Mouse (Mus musculus): ENCODE results near the gene Ampd2. TPM values are rescaled to one million over a fixed set of nuclear protein-coding genes. Genes with fewer than 3 reads are reported as not detected.

Gene Ampd2
- polyA plus RNA-seq, 1 experiment from 2014 or later, result 79.6 TPM

- Histone ChIP-seq H3K4me1 (ENCODE audit: control insufficient read depth, low read depth, low read length) (peaks cover 66% of the 10 kb centered on the region), H3K9me3 (replicated peaks; ENCODE audit: control insufficient read depth, low read length) (no peaks in the 10 kb centered on the region), H3K36me3 (ENCODE audit: control insufficient read depth, insufficient read depth) (peaks cover 13% of the 10 kb centered on the region), H3K4me2 (ENCODE audit: low read depth, low read length) (peak overlapping the region; percentile 98), H3K27me3 (ENCODE audit: control insufficient read depth, insufficient read depth, low read depth, low read length) (no peaks in the 10 kb centered on the region), H3K27ac (ENCODE audit: low read length) (peak overlapping the region; percentile 89), H3K9ac (ENCODE audit: low read depth, low read length) (peak overlapping the region; percentile 91), H3K4me3 (ENCODE audit: low read depth, low read length) (peak overlapping the region; percentile 91)
- WGBS (ENCODE audit: insufficient replicate concordance), result 9% methylated on average over 13 of the region's 13 CpGs
- ATAC-seq (ENCODE audit: low read depth), result peak; percentile 2
Observed at GRCm38 (mm10) chr3:108084767-108085270, 1.6 kb downstream of the Ampd2 start.

DNA sequence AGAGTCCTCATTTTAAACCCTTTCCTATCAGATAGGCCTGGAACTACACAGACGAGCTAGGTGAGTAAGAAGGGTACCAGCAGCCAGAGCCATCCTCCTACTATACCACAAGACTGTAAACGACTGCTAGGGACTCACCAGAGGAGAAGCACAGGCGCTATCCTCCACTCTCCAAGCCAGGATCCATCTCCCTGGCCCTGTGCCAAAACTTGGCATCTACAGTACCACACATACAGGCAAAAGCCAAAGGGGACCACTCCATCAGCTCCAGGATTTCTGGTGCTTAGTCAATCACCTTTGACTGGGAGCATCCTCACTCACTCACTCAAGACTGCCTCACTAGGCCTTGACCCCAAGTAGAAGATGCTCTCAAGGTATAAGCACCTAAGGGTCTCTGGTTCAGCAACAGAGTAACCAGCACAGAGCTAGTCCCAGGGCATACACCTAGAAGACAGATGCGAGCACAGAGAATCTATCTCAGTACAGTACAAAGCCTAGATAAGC, 2.5 kb downstream of the Ampd2 start:
- peak overlapping the region; percentile 98 for H3K4me2 ChIP-seq (ENCODE audit: low read depth, low read length)
- peak overlapping the region; percentile 91 for H3K4me3 ChIP-seq (ENCODE audit: low read depth, low read length)
- no peaks in the 10 kb centered on the region for H3K9me3 ChIP-seq (replicated peaks; ENCODE audit: control insufficient read depth, low read length)
- H3K4me1 ChIP-seq (ENCODE audit: control insufficient read depth, low read depth, low read length), result peaks cover 59% of the 10 kb centered on the region
- H3K36me3 ChIP-seq (ENCODE audit: control insufficient read depth, insufficient read depth), result peaks cover 22% of the 10 kb centered on the region
- H3K27ac ChIP-seq (ENCODE audit: low read length), result peak overlapping the region; percentile 89
- no peaks in the 10 kb centered on the region for H3K27me3 ChIP-seq (ENCODE audit: control insufficient read depth, insufficient read depth, low read depth, low read length)
- peak overlapping the region; percentile 91 for H3K9ac ChIP-seq (ENCODE audit: low read depth, low read length)
- WGBS (ENCODE audit: insufficient replicate concordance), result 39% methylated on average over 4 of the region's 4 CpGs
- ATAC-seq (ENCODE audit: low read depth), result peak; percentile 17

DNA sequence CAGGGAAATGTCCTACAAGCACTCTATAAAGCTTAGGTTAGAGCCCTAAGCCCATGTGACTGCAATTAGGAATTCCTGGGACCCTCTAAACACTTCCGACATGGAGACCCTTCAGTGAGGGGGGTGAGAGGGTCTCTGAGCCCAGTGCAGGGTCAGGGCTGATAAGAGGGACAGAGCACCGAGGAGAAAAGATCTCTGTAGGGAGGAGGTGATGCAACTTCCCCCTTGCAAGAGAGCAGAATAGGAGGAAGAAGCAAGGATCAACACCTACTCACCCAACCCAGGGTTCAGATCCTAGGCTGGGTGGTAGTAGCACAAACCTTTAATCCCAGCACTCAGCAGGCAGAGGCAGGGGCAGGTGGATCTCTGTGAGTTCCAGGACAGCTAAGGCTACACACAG, 3.3 kb downstream of the Ampd2 start:
- peak overlapping the region; percentile 91 for H3K4me3 ChIP-seq (ENCODE audit: low read depth, low read length)
- no peak for ATAC-seq (ENCODE audit: low read depth)
- H3K27ac ChIP-seq (ENCODE audit: low read length), result peak overlapping the region; percentile 89
- peak overlapping the region; percentile 91 for H3K9ac ChIP-seq (ENCODE audit: low read depth, low read length)
- H3K4me2 ChIP-seq (ENCODE audit: low read depth, low read length), result peak overlapping the region; percentile 98
- H3K36me3 ChIP-seq (ENCODE audit: control insufficient read depth, insufficient read depth), result peaks cover 28% of the 10 kb centered on the region
- H3K27me3 ChIP-seq (ENCODE audit: control insufficient read depth, insufficient read depth, low read depth, low read length), result no peaks in the 10 kb centered on the region
- 18% methylated on average over 2 of the region's 2 CpGs for WGBS (ENCODE audit: insufficient replicate concordance)
- H3K4me1 ChIP-seq (ENCODE audit: control insufficient read depth, low read depth, low read length), result peaks cover 54% of the 10 kb centered on the region
- no peaks in the 10 kb centered on the region for H3K9me3 ChIP-seq (replicated peaks; ENCODE audit: control insufficient read depth, low read length)

DNA sequence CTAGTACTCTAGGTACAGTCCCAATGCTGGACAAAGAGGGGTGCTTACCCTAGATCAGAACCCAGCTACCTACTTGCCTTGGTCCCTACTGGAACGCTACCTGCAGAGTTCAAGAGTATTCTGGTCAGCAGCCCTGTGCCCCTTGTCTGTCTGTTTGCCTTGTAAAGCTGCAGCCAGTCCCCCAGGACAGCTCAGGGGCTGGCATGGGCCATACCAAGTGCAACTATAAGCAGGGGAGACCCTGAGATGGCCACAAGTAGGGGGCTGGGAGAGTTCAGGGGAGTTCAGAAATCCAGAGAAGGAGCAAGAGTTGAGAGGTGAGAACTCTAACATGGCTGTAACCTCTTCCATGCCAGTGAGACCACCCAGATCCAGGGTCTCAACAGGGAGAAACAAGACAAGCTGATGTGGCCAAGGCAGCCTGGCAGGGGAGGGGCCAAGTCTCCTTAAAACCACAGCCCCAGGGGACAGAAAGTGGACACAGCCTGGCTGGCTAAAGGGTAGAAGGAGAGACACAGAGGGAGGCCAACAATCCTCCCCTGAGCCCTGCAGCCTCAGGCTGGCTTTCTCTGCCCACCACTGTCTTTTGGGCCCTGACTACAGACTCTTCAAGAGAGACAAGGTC, 4.1 kb downstream of the Ampd2 start:
- H3K4me1 ChIP-seq (ENCODE audit: control insufficient read depth, low read depth, low read length), result peaks cover 50% of the 10 kb centered on the region
- ATAC-seq (ENCODE audit: low read depth), result no peak
- peak overlapping the region; percentile 91 for H3K4me3 ChIP-seq (ENCODE audit: low read depth, low read length)
- H3K9ac ChIP-seq (ENCODE audit: low read depth, low read length), result peak overlapping the region; percentile 91
- H3K36me3 ChIP-seq (ENCODE audit: control insufficient read depth, insufficient read depth), result peaks cover 35% of the 10 kb centered on the region
- H3K9me3 ChIP-seq (replicated peaks; ENCODE audit: control insufficient read depth, low read length), result no peaks in the 10 kb centered on the region
- no peaks in the 10 kb centered on the region for H3K27me3 ChIP-seq (ENCODE audit: control insufficient read depth, insufficient read depth, low read depth, low read length)
- peak overlapping the region; percentile 89 for H3K27ac ChIP-seq (ENCODE audit: low read length)
- peak overlapping the region; percentile 98 for H3K4me2 ChIP-seq (ENCODE audit: low read depth, low read length)
- WGBS (ENCODE audit: insufficient replicate concordance), result 75% methylated on average over 1 of the region's 1 CpGs

DNA sequence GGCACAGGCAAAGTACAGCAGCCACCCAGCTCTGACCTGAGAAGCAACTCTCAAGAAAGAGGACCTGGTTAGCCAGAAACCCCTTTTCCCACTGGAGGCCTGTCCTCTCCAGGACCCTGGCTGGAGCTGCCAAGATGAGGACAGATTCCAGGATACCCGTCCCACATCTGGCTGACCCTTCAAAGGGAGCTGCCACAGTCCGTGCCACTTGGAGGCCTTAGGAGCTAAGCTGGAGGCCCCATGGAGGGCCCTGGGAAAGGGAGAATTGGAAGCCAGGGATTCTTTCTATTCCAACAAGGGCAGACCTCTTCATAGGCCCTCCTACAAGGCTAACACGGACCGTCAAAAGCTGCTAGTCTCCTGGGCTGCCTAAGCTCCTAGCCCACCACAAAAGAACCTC, 4.8 kb downstream of the Ampd2 start:
- H3K4me3 ChIP-seq (ENCODE audit: low read depth, low read length), result no peak overlapping the region
- 0 out of 2 replicates have a peak overlapping the region, but pooled peaks have one; percentile 34 for H3K27ac ChIP-seq (ENCODE audit: low read length)
- H3K4me2 ChIP-seq (ENCODE audit: low read depth, low read length), result peak overlapping the region; percentile 98; the same call in 1 of the 2 replicates
- no peaks in the 10 kb centered on the region for H3K27me3 ChIP-seq (ENCODE audit: control insufficient read depth, insufficient read depth, low read depth, low read length)
- no peak for ATAC-seq (ENCODE audit: low read depth)
- WGBS (ENCODE audit: insufficient replicate concordance), result 79% methylated on average over 4 of the region's 4 CpGs
- H3K9me3 ChIP-seq (replicated peaks; ENCODE audit: control insufficient read depth, low read length), result no peaks in the 10 kb centered on the region
- H3K9ac ChIP-seq (ENCODE audit: low read depth, low read length), result peak overlapping the region; percentile 91; the same call in 1 of the 2 replicates
- peaks cover 43% of the 10 kb centered on the region for H3K4me1 ChIP-seq (ENCODE audit: control insufficient read depth, low read depth, low read length)
- peaks cover 42% of the 10 kb centered on the region for H3K36me3 ChIP-seq (ENCODE audit: control insufficient read depth, insufficient read depth)

- peaks cover 11% of the 10 kb centered on the region for H3K4me1 ChIP-seq (ENCODE audit: control insufficient read depth, low read depth, low read length)
Observed at GRCm38 (mm10) chr3:108076836-108077235, 9.6 kb downstream of the Ampd2 start.

DNA sequence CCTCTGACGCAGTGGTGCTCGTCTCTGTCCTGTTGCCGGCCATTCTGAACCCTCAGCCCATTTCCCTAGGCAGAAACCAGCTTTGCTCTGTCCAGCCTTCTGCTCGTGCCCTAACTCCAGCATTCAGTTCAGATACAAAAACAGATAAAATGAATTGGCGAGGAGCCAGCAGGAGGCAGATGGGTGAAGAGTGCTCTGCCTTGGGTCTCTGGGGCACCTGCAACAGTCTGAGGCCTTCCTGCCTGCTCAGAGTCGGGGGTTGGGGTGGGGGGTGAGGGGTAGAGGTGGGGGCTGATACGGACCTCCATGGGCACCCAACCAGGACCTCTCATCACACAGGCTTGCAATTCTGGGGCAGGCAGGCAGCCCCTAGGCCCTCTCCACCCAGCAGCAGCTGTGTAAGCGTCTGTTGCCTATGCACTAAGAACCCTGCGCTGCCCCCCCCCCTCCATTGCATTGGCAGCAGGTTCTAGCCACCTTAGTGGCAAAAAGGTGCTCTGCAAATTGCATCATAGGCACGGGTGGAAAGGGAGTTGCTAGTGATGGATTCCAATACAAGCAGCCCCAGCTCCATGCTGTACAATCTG, 13.4 kb downstream of the Ampd2 start:
- H3K9ac ChIP-seq (ENCODE audit: low read depth, low read length), result no peak overlapping the region
- peak overlapping the region; percentile 53; the same call in 1 of the 2 replicates for H3K27ac ChIP-seq (ENCODE audit: low read length)
- peaks cover 49% of the 10 kb centered on the region for H3K36me3 ChIP-seq (ENCODE audit: control insufficient read depth, insufficient read depth)
- no peak overlapping the region for H3K4me3 ChIP-seq (ENCODE audit: low read depth, low read length)
- no peak overlapping the region for H3K4me2 ChIP-seq (ENCODE audit: low read depth, low read length)
- H3K9me3 ChIP-seq (replicated peaks; ENCODE audit: control insufficient read depth, low read length), result no peaks in the 10 kb centered on the region
- 68% methylated on average over 10 of the region's 10 CpGs for WGBS (ENCODE audit: insufficient replicate concordance)
- no peaks in the 10 kb centered on the region for H3K27me3 ChIP-seq (ENCODE audit: control insufficient read depth, insufficient read depth, low read depth, low read length)
- H3K4me1 ChIP-seq (ENCODE audit: control insufficient read depth, low read depth, low read length), result peaks cover 29% of the 10 kb centered on the region
- ATAC-seq (ENCODE audit: low read depth), result no peak

More at GRCm38 (mm10) chr3:108076836-108077235, 9.6 kb downstream of the Ampd2 start:
- 84% methylated on average over 9 of the region's 9 CpGs for WGBS (ENCODE audit: insufficient replicate concordance)
- H3K9me3 ChIP-seq (replicated peaks; ENCODE audit: control insufficient read depth, low read length), result no peaks in the 10 kb centered on the region
- peaks cover 77% of the 10 kb centered on the region for H3K36me3 ChIP-seq (ENCODE audit: control insufficient read depth, insufficient read depth)
- no peak for ATAC-seq (ENCODE audit: low read depth)
- no peak overlapping the region for H3K4me3 ChIP-seq (ENCODE audit: low read depth, low read length)
- H3K27me3 ChIP-seq (ENCODE audit: control insufficient read depth, insufficient read depth, low read depth, low read length), result no peaks in the 10 kb centered on the region
- H3K9ac ChIP-seq (ENCODE audit: low read depth, low read length), result no peak overlapping the region
- H3K4me2 ChIP-seq (ENCODE audit: low read depth, low read length), result no peak overlapping the region
- H3K27ac ChIP-seq (ENCODE audit: low read length), result no peak overlapping the region

- WGBS (ENCODE audit: insufficient replicate concordance), result 52% methylated on average over 10 of the region's 10 CpGs
- H3K9me3 ChIP-seq (replicated peaks; ENCODE audit: control insufficient read depth, low read length), result no peaks in the 10 kb centered on the region
- H3K36me3 ChIP-seq (ENCODE audit: control insufficient read depth, insufficient read depth), result peaks cover 24% of the 10 kb centered on the region
- peaks cover 30% of the 10 kb centered on the region for H3K4me1 ChIP-seq (ENCODE audit: control insufficient read depth, low read depth, low read length)
- H3K27ac ChIP-seq (ENCODE audit: low read length), result peak overlapping the region; percentile 68
- no peak overlapping the region; the same call in 1 of the 2 replicates for H3K9ac ChIP-seq (ENCODE audit: low read depth, low read length)
- ATAC-seq (ENCODE audit: low read depth), result peak; percentile 54
- no peaks in the 10 kb centered on the region for H3K27me3 ChIP-seq (ENCODE audit: control insufficient read depth, insufficient read depth, low read depth, low read length)
- H3K4me2 ChIP-seq (ENCODE audit: low read depth, low read length), result peak overlapping the region; percentile 48
- no peak overlapping the region for H3K4me3 ChIP-seq (ENCODE audit: low read depth, low read length)
Observed at GRCm38 (mm10) chr3:108070295-108071293, 15.9 kb downstream of the Ampd2 start.
